Mouse (Mus musculus): Measurements from ENCODE around the gene Usp20.

GRCm38 (mm10) chr2:31066019-31066789 lies 84.1 kb downstream of the Usp20 start:
- no peak for TF ChIP-seq GATA1 (IDR thresholded peaks at IDR 0.05; ENCODE audit: borderline replicate concordance, low read length)
- no peak for TF ChIP-seq FLI1 (IDR thresholded peaks at IDR 0.05; ENCODE audit: low read length)
